Mouse (Mus musculus) CH12.LX (cell line): ENCODE results near the gene Aplp2. TPM values are rescaled to one million over a fixed set of nuclear protein-coding genes. Genes with fewer than 3 reads are reported as not detected.

Source experiments
- DNase-seq: peaks from one replicate; pipeline ENCODE4 v3.0.0-alpha.2; 2013; ENCODE audit errors: extremely low read depth
- H3K27ac ChIP-seq: 2 replicates; pipeline ENCODE4 v1.5.1; 2012; ENCODE audit warnings: low read depth, mild to moderate bottlenecking, control low read depth, moderate library complexity; ENCODE audit not compliant: insufficient read depth
- H3K27me3 ChIP-seq: replicated peaks from 2 replicates; pipeline ENCODE3; 2012; ENCODE audit warnings: inconsistent platforms
- H3K36me3 ChIP-seq, 2 experiments: replicated peaks in 1 of 2; 2 replicates each; pipeline versions ENCODE3 to v1.6.1; 2012; ENCODE audit warnings: inconsistent platforms in 1 of 2, low read length in 1 of 2, mild to moderate bottlenecking in 1 of 2, mixed read lengths in 1 of 2, moderate library complexity in 1 of 2; ENCODE audit not compliant: control insufficient read depth in 1 of 2, insufficient read depth in 1 of 2
- H3K4me1 ChIP-seq, 2 experiments: 2 replicates each; pipeline ENCODE4 v1.6.1; 2012; ENCODE audit warnings: inconsistent platforms in 1 of 2, moderate library complexity in 1 of 2; ENCODE audit not compliant: insufficient read depth in 2 of 2, control insufficient read depth in 1 of 2
- H3K4me2 ChIP-seq: 2 replicates; pipeline ENCODE4 v1.6.1; 2012; ENCODE audit warnings: low read depth, mild to moderate bottlenecking, control low read depth; ENCODE audit not compliant: poor library complexity, insufficient read depth, severe bottlenecking
- H3K4me3 ChIP-seq, 3 experiments: fragments of 150-350 bp in 1 of 3; sonication (generic) in 1 of 3; replicated peaks in 1 of 3; 2 replicates each; pipeline versions ENCODE3 to v1.5.1; 2011 to 2012; ENCODE audit warnings: low read depth in 2 of 3, low read length in 2 of 3, mild to moderate bottlenecking in 2 of 3, moderate library complexity in 2 of 3, control low read depth in 1 of 3, improper control_type of control experiment in 1 of 3, inconsistent platforms in 1 of 3, mixed read lengths in 1 of 3; ENCODE audit not compliant: poor library complexity in 1 of 3
- H3K79me2 ChIP-seq: replicated peaks from 2 replicates; pipeline ENCODE4 v1.6.1; 2012; ENCODE audit warnings: mild to moderate bottlenecking, moderate library complexity; ENCODE audit not compliant: control insufficient read depth, poor library complexity, insufficient read depth, severe bottlenecking; ENCODE audit errors: extremely low read depth
- H3K9ac ChIP-seq: 2 replicates; pipeline ENCODE4 v1.6.1; 2012; ENCODE audit warnings: low read depth, mild to moderate bottlenecking, control low read depth, moderate library complexity; ENCODE audit not compliant: insufficient read depth
- H3K9me3 ChIP-seq: replicated peaks from 2 replicates; pipeline ENCODE3; 2012; ENCODE audit warnings: low read length, inconsistent platforms, mixed read lengths
- CHD1 ChIP-seq: IDR thresholded peaks from 2 replicates; pipeline ENCODE4 v1.6.1; 2012; ENCODE audit warnings: low read depth, low read length, improper control_type of control experiment, inconsistent platforms
- CHD2 ChIP-seq: IDR thresholded peaks from 2 replicates; pipeline ENCODE4 v1.6.1; 2011; ENCODE audit warnings: low read length, improper control_type of control experiment
- CTCF ChIP-seq, 2 experiments: IDR thresholded peaks in 1 of 2; conservative IDR thresholded peaks in 1 of 2; 2 replicates each; pipeline ENCODE4 v1.5.1; 2011 to 2012; ENCODE audit warnings: low read depth in 2 of 2, low read length in 2 of 2, improper control_type of control experiment in 1 of 2, inconsistent platforms in 1 of 2, mild to moderate bottlenecking in 1 of 2, moderate library complexity in 1 of 2
- ELF1 ChIP-seq: IDR thresholded peaks from 2 replicates; pipeline ENCODE4 v1.6.1; 2014; ENCODE audit warnings: low read depth, mild to moderate bottlenecking, inconsistent platforms, low read length, improper control_type of control experiment
- GABPA ChIP-seq: IDR thresholded peaks from 2 replicates; pipeline ENCODE4 v1.6.1; 2012; ENCODE audit warnings: low read depth, low read length, improper control_type of control experiment, inconsistent platforms; ENCODE audit not compliant: insufficient replicate concordance
- MAFK ChIP-seq: IDR thresholded peaks from 2 replicates; pipeline ENCODE4 v1.6.1; 2011; ENCODE audit warnings: low read length, improper control_type of control experiment; ENCODE audit not compliant: insufficient replicate concordance
- MYC ChIP-seq: IDR thresholded peaks from 2 replicates; pipeline ENCODE4 v1.6.1; 2011; ENCODE audit warnings: low read depth, mild to moderate bottlenecking, improper control_type of control experiment, low read length
- NRF1 ChIP-seq: IDR thresholded peaks from 2 replicates; pipeline ENCODE4 v1.6.1; 2014; ENCODE audit warnings: low read depth, mild to moderate bottlenecking, inconsistent platforms, low read length, improper control_type of control experiment, moderate library complexity
- POLR2AphosphoS2 ChIP-seq: IDR thresholded peaks from 2 replicates; pipeline ENCODE4 v1.6.1; 2011; ENCODE audit warnings: low read depth, low read length, improper control_type of control experiment
- RAD21 ChIP-seq: IDR thresholded peaks from 2 replicates; pipeline ENCODE4 v1.6.1; 2011; ENCODE audit warnings: low read depth, mild to moderate bottlenecking, low read length, improper control_type of control experiment, moderate library complexity
- SIN3A ChIP-seq: IDR thresholded peaks from 2 replicates; pipeline ENCODE4 v1.6.1; 2012; ENCODE audit warnings: low read length, improper control_type of control experiment, inconsistent platforms
- SMC3 ChIP-seq: IDR thresholded peaks from 2 replicates; pipeline ENCODE4 v1.6.1; 2011; ENCODE audit warnings: low read depth, low read length, improper control_type of control experiment
- TCF12 ChIP-seq: IDR thresholded peaks from 2 replicates; pipeline ENCODE4 v1.6.1; 2014; ENCODE audit warnings: low read depth, mild to moderate bottlenecking, inconsistent platforms, low read length, improper control_type of control experiment
- ZC3H11A ChIP-seq: IDR thresholded peaks from 2 replicates; pipeline ENCODE4 v1.6.1; 2012; ENCODE audit warnings: low read depth, mild to moderate bottlenecking, inconsistent platforms, low read length, improper control_type of control experiment
- ZMIZ1 ChIP-seq: IDR thresholded peaks from 2 replicates; pipeline ENCODE4 v1.6.1; 2012; ENCODE audit warnings: low read depth, mild to moderate bottlenecking, inconsistent platforms, low read length, improper control_type of control experiment
- dilution Hi-C: fragments of 300-500 bp; cut with MboI; formaldehyde crosslinking; loops from 2 replicates; pipeline ENCODE4 v1.14.3; 2020; ENCODE audit warnings: low sequenced_read_pairs; ENCODE audit not compliant: extremely low pct_unique_long_range_greater_than_20kb, extremely low pct_ligation_motif_present
- in situ Hi-C: fragments of 300-500 bp; cut with MboI; formaldehyde crosslinking; loops from 3 replicates; pipeline ENCODE4 v1.14.3; 2019; ENCODE audit warnings: low sequenced_read_pairs, low pct_ligation_motif_present, low pct_unique_long_range_greater_than_20kb, mixed read lengths
- polyA plus RNA-seq: library from polyadenylated mRNA; unstranded; fragments of >175 nt; gene quantifications from 2 replicates; pipeline ENCODE4 v1.2.1, GENCODE M21; 2012; ENCODE audit warnings: low read depth; ENCODE audit not compliant: insufficient read length
- total RNA-seq, 2 experiments: library from RNA; depleted of rRNA; stranded (reverse); fragments of 300-350 nt in 1 of 2; fragments of >200 nt in 1 of 2; gene quantifications; 2 replicates each; pipeline ENCODE4 v1.2.3; 2012 to 2014

Gene Aplp2
- total and polyA plus RNA-seq, 3 experiments, result 30.4 to 52.7 (median 44.3) TPM

- no peak for TF ChIP-seq SIN3A
Observed at GRCm38 (mm10) chr9:31163327-31163726, 48.3 kb downstream of the Aplp2 start (continued).

- H3K9me3 ChIP-seq, result no peaks in the 10 kb centered on the region
- no peaks in the 10 kb centered on the region for H3K27me3 ChIP-seq
- H3K4me1 ChIP-seq, result peaks cover 0 to 7% of the 10 kb centered on the region in 2 experiments; a peak in 2 of 4 replicates
- no peak overlapping the region for H3K4me2 ChIP-seq
- TF ChIP-seq GABPA (no peak), NRF1 (no peak), ZMIZ1 (no peak), CHD1 (no peak), POLR2AphosphoS2 (no peak), TCF12 (no peak), ELF1 (no peak), ZC3H11A (no peak)
- H3K79me2 ChIP-seq, result no peaks in the 10 kb centered on the region
- H3K4me3 ChIP-seq, result no peak overlapping the region
- no peak overlapping the region for H3K9ac ChIP-seq
- dilution Hi-C loops (no loop called here), in situ Hi-C loops (no loop called here)
- no peak overlapping the region for H3K27ac ChIP-seq
- peaks cover 5 to 55% of the 10 kb centered on the region in 2 experiments for H3K36me3 ChIP-seq
- DNase-seq, result no peak
Observed at GRCm38 (mm10) chr9:31162911-31163310, 48.7 kb downstream of the Aplp2 start.

GRCm38 (mm10) chr9:31159910-31160309 is 51.7 kb downstream of the Aplp2 start:
- Histone ChIP-seq H3K27ac (no peak overlapping the region), H3K79me2 (no peaks in the 10 kb centered on the region), H3K9me3 (no peaks in the 10 kb centered on the region), H3K4me1 (peaks cover 0 to 7% of the 10 kb centered on the region in 2 experiments; a peak in 2 of 4 replicates), H3K4me2 (no peak overlapping the region), H3K36me3 (peaks cover 9 to 63% of the 10 kb centered on the region in 2 experiments), H3K9ac (no peak overlapping the region), H3K27me3 (no peaks in the 10 kb centered on the region), H3K4me3 (no peak overlapping the region)
- in situ Hi-C loops, result no loop called here
- dilution Hi-C loops, result no loop called here
- no peak for TF ChIP-seq CHD2
- TF ChIP-seq RAD21, result peak; percentile 63
- no peak for TF ChIP-seq MAFK
- peak in 1 of 2 experiments; percentile 66; a peak in 2 of 4 replicates for TF ChIP-seq CTCF (conservative IDR thresholded peaks at IDR 0.05 in 1 of 2, IDR thresholded peaks at IDR 0.05 in 1 of 2; ENCODE audit: low read depth in 2 of 2, low read length in 2 of 2)
- no peak for TF ChIP-seq MYC
- TF ChIP-seq SMC3, result peak; percentile 67
- DNase-seq, result peak; percentile 24
